Mouse (Mus musculus): ENCODE measurements around the gene Mpc1.

- TF ChIP-seq CTCF (IDR thresholded peaks at IDR 0.05; ENCODE audit: borderline replicate concordance, extremely low read depth, insufficient read depth, insufficient read length) (no peak), POLR2A (IDR thresholded peaks at IDR 0.05; ENCODE audit: borderline replicate concordance, extremely low read depth, insufficient read depth, insufficient read length, poor library complexity, severe bottlenecking) (0 out of 2 replicates have a peak, but pooled peaks have one; percentile 4)
These were observed 58.0 kb downstream of the Mpc1 start for GRCm38 (mm10) chr17:8340407-8341359.
